Mouse (Mus musculus): ENCODE measurements around the gene Mvb12b.

Mvb12b gene

GRCm38 (mm10) chr2:33786064-33786463, 101.7 kb downstream of the Mvb12b start:
- no peak for DNase-seq (ENCODE audit: extremely low read depth, low read depth, low spot score)

GRCm38 (mm10) chr2:33785596-33785995, 102.2 kb downstream of the Mvb12b start:
- no peak for DNase-seq (ENCODE audit: extremely low read depth, low read depth, low spot score)

- no peak for DNase-seq (ENCODE audit: extremely low read depth, low read depth, low spot score)
Measured at GRCm38 (mm10) chr2:33784721-33785120, 103.0 kb downstream of the Mvb12b start.

- no peak for DNase-seq (ENCODE audit: extremely low read depth, low read depth, low spot score)
Measured at GRCm38 (mm10) chr2:33783419-33783818, 104.3 kb downstream of the Mvb12b start.

- DNase-seq (ENCODE audit: extremely low read depth, low read depth, low spot score), result no peak
Measured at GRCm38 (mm10) chr2:33781655-33782400, 105.9 kb downstream of the Mvb12b start.

GRCm38 (mm10) chr2:33778466-33778865, 109.3 kb downstream of the Mvb12b start:
- no peak for DNase-seq (ENCODE audit: extremely low read depth, low read depth, low spot score)

- DNase-seq (ENCODE audit: extremely low read depth, low read depth, low spot score), result no peak
Measured at GRCm38 (mm10) chr2:33777051-33777450, 110.7 kb downstream of the Mvb12b start.

GRCm38 (mm10) chr2:33774884-33775283, 112.9 kb downstream of the Mvb12b start:
- DNase-seq (ENCODE audit: extremely low read depth, low read depth, low spot score), result no peak

GRCm38 (mm10) chr2:33774106-33774505, 113.6 kb downstream of the Mvb12b start:
- no peak for DNase-seq (ENCODE audit: extremely low read depth, low read depth, low spot score)

GRCm38 (mm10) chr2:33772439-33772838, 115.3 kb downstream of the Mvb12b start:
- no peak for DNase-seq (ENCODE audit: extremely low read depth, low read depth, low spot score)

- no peak for DNase-seq (ENCODE audit: extremely low read depth, low read depth, low spot score)
Measured at GRCm38 (mm10) chr2:33771388-33771787, 116.4 kb downstream of the Mvb12b start.

- DNase-seq (ENCODE audit: extremely low read depth, low read depth, low spot score), result no peak
Measured at GRCm38 (mm10) chr2:33770526-33771130, 117.1 kb downstream of the Mvb12b start.

GRCm38 (mm10) chr2:33764476-33764875, 123.3 kb downstream of the Mvb12b start:
- no peak for DNase-seq (ENCODE audit: extremely low read depth, low read depth, low spot score)

- no peak for DNase-seq (ENCODE audit: extremely low read depth, low read depth, low spot score)
Measured at GRCm38 (mm10) chr2:33762210-33762609, 125.5 kb downstream of the Mvb12b start.

GRCm38 (mm10) chr2:33760571-33760991, 127.2 kb downstream of the Mvb12b start:
- no peak for DNase-seq (ENCODE audit: extremely low read depth, low read depth, low spot score)

GRCm38 (mm10) chr2:33759447-33759846, 128.3 kb downstream of the Mvb12b start:
- DNase-seq (ENCODE audit: extremely low read depth, low read depth, low spot score), result no peak

- no peak for DNase-seq (ENCODE audit: extremely low read depth, low read depth, low spot score)
Measured at GRCm38 (mm10) chr2:33755633-33756020, 132.1 kb downstream of the Mvb12b start.

GRCm38 (mm10) chr2:33754980-33755632, 132.6 kb downstream of the Mvb12b start:
- peak; percentile 37 for DNase-seq (ENCODE audit: extremely low read depth, low read depth, low spot score)

- DNase-seq (ENCODE audit: extremely low read depth, low read depth, low spot score), result no peak
Measured at GRCm38 (mm10) chr2:33754317-33754633, 133.5 kb downstream of the Mvb12b start.

GRCm38 (mm10) chr2:33753630-33754316, 134.0 kb downstream of the Mvb12b start:
- peak; percentile 83 for DNase-seq (ENCODE audit: extremely low read depth, low read depth, low spot score)

- no peak for DNase-seq (ENCODE audit: extremely low read depth, low read depth, low spot score)
Measured at GRCm38 (mm10) chr2:33750611-33751010, 137.1 kb downstream of the Mvb12b start.

GRCm38 (mm10) chr2:33746471-33746870, 141.3 kb downstream of the Mvb12b start:
- no peak for DNase-seq (ENCODE audit: extremely low read depth, low read depth, low spot score)

Data from fat pad, adult 2 months (tissue).